Mouse (Mus musculus): ENCODE results near the gene Casp9.

The Casp9 gene

DNA sequence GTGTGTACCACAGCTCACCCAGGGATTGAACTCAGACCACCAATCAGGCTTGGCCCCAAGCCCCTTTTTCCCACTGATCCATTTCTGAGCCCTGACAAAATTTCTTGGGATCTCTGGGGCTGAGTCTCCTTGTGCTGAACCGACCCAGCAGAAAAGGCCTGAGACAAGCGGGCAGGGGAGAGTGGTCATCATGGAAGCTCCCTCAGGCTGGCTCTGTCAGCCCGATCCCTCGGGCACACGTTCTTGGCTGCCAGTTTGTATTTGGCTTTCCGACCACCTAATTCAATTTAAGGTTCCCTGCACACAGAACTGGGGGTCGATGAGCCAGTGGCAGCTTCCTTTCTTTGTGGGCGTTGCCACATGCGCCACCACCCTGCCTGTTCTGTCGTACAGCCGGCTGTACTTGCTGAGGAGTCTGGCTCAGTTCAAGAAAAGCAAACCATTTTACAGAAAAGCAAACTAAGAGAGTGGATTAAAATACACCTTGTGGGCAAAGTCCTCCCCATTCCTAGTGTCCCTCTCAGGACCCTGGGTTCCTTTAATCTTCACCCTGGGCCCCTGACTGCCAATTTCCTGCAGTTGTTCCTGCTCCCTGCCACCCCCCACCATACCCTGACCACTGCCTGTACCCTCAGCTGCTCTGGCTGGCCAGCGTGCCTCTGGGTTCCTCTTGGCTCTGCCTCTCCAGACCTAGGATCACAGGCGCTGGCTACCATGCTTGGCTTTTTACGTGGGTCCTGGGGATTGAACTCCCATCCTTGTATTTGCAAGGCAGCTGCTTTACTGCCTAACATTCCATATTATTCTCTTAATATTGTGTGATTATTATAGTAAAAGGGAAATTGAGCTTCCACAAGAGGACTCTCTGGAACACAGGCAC is 23.6 kb downstream of the Casp9 start:
- no peak for DNase-seq (ENCODE audit: low spot score in 2 of 2)

DNA sequence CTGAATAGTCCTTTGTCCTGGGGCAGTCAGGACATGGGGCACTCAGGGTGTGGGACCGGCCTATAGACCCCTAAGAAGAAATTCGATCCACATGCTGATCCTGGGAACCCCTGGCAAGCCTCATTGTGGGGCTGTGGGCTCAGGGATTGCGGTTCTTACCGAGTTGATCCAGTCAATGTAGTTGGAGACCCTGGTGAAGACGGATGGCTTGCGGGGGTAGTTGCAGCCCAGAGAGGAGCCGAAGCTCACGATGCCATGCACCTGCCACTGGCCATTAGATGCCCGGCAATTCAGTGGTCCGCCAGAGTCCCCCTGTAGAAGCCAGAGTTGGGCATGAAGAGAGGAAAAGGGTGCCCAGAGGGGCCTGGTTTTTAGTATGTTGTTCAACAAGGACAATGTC is 24.3 kb downstream of the Casp9 start:
- no peak for DNase-seq (ENCODE audit: low spot score in 2 of 2)

DNA sequence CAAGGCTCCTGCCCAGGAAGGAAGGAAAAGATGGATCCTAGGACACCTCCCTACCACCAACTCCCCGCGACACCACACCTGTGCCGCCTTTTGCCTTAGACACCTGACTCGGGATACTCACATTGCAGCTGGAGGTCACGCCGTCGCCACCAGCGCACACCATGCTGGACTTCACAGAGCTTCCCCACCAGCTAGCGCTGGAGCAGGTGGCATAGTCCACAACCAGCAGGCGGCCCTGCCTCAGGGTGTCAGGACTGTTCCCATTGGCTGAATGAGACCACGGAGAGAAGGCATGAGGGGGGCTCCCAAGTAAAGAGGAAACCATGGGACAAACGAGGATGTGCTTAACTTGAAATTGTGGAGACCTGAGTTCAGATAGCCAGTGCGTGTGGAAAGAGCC is 25.4 kb downstream of the Casp9 start:
- no peak for DNase-seq (ENCODE audit: low spot score in 2 of 2)

DNA sequence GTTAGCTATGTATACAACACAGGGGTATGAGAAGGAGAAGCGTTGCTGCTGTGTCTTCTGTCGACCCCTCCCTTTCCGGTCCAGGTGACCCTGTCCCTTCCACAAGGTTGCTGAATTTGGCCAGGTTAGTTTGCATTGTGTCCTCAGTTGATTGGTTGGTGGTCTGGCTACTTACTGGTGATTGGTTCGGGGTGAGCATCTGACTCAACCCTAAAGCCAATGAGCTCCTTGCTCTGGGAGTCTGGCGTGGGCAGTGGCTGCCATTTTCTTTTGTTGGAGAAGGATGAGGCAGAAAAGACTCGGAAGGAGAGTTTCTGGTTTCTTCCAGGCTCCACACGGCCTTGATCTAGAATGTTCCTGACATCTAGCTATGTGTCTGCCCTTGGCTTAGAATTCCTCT is 25.9 kb downstream of the Casp9 start:
- no peak for DNase-seq (ENCODE audit: low spot score in 2 of 2)

DNA sequence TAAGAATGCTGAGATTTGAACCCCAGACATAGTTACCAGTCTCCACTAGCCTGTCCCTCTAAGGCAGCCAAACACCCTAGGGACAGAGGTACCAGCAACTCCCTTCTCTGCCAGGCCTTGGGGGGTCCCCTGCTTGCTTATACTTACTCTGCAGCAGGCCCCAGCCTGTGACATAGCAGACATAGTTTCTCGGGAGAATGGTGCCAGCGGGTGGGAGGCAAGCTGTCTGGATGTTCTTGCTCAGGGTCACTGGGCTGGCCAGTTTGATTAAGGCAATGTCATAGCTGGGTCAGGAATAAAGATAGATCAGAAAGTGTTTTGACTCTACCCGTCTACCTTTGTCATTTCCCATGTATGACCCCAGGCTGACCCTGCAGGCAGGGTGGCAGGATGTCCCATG is 27.8 kb downstream of the Casp9 start:
- DNase-seq (ENCODE audit: low spot score in 2 of 2) = no peak

DNA sequence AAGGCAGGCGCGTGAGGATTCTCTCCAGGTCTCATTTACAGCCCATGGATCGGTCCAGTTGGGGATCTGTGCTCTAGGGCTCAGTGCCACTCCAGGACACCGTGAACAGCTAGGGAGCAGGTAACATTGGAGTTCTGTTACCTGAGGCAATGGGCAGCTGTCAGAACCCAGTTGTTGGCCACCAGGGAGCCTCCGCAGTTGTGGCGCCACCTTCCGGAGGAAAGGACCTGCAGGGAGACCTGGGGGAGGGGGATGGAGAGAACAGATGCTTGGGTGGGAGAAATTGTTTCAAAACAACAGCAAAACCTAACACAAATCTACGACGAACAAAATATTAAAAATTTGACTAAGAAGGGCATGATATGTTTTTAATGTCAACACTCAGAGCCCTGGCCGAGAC is 28.7 kb downstream of the Casp9 start:
- no peak for DNase-seq (ENCODE audit: low spot score in 2 of 2)

DNA sequence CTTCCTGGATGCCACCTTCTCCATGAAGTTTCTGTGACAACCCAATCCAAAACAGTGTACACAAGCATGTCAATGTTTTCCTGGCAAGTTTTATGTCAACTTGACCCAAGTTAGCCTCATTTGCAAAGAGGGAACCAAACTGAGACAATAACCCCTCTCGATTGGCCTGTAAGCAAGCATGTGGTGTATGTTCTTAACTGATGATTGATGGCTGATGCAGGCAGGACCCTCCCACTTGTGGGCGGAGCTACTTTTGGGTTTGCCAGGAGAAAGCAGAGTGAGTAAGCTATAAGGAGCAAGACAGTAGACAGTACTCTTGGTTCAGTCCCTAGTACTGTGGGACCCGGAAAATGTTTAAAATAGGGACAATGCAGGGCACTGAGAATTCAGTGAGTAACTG is 29.6 kb downstream of the Casp9 start:
- no peak for DNase-seq (ENCODE audit: low spot score in 2 of 2)

DNA sequence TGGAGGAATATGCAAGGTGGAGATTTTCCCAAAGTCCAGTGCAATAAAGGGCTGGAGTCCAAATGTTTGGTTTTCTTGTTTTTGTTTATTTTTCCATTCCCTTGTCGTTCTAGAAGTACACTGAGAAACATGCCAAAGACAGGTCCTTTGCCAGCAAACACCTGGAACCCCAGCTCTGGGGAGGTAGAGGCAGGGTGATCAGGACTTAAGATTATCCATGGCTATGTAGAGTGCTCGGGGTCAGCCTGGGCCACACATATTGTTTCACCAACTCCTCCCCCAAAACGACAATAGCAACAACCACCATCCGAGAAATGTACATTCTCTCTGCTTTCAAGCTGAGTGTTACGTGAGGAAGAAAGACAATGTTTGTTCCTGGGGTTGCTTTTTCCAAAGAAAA is 32.6 kb downstream of the Casp9 start, which contains the start of gene Cela2a:
TSS of gene Cela2a (minus strand) at position 101 of the 400 bp plus-strand sequence.
- DNase-seq (ENCODE audit: low spot score in 2 of 2) = no peak

DNA sequence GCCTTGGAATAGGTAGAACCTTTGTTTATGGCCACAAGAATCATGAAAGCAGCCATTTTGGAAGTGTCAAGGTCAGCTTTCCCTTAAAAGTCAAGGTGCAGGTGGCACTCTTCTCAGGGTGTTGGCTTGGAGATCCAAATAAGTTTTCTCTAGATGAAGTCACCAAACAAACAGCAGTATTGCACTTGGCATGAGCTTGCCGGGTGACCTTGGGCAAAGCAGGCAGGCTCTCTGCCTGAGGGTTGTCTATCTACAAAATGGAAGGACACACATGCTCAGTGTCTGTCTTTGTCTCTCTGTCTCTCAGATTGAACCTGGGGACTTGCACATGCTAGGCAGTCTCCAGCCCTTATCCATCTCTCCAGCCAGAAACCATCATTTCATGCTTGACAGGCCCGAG is 34.0 kb downstream of the Casp9 start:
- DNase-seq (ENCODE audit: low spot score in 2 of 2) = no peak

DNA sequence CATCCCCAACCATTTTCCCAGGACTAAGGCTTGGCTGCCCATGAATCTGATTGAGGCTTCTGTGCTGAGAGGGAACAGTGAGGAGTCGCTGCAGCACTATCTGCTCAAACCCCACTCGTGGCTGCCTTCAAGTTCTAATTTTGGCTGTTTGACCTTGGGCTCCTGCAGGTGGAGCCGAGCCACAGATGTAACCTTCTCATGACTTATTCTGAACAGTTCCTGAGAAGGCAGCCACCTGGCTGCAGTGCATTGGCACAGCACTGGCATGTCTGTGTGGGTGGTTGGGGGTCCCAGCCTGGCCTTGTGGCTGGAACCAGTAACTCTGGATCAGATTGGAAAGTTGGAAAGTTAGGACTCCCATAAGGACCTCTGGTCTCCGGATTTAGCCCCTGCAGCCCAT is 34.8 kb downstream of the Casp9 start:
- DNase-seq (ENCODE audit: low spot score in 2 of 2) = no peak

DNA sequence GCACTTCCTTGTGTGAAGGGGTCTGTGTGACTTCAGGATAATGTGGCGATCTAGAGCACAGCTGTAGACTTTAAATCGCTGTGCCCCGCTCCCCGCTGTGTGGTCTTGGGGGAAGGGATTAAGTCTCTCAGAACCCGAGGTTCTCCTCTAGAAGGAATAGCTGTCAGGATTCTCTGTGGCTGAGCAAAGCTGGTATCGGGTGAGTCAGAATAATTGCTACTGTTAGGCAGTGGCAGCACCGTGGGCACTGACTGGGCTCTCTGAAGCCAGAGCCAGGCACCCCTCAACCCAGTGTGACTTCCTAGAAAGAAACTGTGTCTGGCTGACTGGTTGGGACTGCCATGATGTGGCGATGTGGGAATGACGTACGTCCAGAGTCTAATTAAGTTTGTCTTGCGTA is 37.0 kb downstream of the Casp9 start:
- no peak for DNase-seq (ENCODE audit: low spot score in 2 of 2)

DNA sequence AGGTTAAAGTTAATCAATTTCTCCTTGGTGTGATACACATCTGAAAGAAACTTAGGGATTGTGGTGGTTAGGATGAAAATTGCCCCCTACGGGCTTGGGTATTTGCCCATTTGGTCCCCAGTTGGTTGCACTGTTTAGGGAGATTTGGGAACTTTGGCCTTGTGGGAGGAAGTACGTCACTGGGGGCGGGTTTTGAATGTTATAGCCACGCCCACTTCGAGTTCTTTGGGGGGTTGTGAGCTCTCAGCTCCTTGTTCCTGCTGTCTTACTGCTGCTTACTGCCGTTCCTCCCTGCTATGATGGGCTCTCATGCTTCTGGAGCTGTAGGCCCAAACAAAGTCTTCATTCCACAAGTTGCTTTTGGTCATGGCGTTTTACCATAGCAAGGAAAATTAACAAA is 37.9 kb downstream of the Casp9 start:
- no peak for DNase-seq (ENCODE audit: low spot score in 2 of 2)

DNA sequence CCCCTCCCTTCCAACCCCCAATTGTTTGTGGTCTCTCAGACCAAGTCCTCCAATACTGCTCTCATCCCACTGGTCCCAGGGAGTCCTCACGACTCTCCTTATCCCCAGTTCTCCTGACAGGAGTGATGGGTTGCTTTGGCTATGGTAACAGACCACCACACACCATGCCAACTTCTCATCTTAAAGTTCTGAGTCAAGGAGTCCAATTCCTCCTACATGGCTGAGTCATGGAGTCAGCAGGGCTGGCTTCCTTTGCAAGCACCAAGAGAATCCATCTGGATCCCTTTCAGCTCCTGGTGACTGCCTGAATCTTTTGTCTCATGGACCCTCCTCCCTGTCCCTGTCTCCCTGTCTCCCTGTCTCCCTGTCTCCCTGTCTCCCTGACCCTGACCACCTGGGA is 40.5 kb downstream of the Casp9 start:
- no peak for DNase-seq (ENCODE audit: low spot score in 2 of 2)

DNA sequence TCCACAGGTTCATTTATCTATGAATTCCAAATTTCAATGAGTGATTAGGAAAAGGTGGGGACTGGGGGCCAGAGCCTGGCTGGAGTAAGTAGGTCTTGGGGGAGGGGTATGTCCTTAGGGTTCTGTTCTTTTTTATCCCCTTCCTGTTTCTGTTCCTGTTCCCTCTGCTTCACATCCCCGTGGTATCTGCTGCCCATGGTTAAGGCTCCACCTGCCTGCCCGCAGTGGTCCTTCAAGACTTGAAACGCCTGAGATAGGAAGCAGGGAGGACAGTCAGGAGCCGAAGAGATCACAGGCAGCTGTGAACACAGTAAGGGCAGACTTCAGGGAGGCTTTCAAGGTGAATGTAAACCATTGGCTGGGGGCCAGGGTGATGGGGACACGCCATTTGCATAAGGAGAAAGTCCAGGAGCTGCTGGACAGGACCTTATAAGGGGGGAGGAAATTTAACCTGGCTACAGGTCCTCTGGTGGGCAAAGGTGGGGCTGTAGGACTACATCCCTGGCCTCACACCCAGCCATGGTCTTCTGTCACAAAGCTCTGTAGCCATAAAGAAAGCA is 41.2 kb downstream of the Casp9 start:
- DNase-seq (ENCODE audit: low spot score in 2 of 2) = no peak

DNA sequence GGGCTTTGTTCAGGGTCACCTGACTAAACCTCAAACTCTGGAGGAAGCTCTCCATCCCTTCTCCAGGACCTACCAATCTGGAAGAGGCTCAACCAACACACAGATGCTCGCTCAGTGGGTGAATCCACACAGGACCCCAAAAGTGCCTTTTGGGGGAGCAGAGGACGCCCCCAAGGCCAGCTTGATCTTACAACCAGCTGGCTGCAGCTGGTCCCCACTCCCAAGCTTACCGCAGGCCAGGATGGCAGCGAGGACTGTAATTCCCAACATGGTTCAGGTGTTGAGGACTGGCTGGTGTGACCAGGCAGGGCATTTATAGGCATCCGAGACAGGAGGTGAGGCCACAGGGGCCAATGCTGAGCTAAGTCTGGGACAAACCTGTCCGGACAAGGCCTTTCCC is 52.6 kb downstream of the Casp9 start, which contains the start of gene Ctrc:
TSS of gene Ctrc (minus strand) at position 361 of the 400 bp plus-strand sequence.
- DNase-seq (ENCODE audit: low spot score in 2 of 2) = no peak

DNA sequence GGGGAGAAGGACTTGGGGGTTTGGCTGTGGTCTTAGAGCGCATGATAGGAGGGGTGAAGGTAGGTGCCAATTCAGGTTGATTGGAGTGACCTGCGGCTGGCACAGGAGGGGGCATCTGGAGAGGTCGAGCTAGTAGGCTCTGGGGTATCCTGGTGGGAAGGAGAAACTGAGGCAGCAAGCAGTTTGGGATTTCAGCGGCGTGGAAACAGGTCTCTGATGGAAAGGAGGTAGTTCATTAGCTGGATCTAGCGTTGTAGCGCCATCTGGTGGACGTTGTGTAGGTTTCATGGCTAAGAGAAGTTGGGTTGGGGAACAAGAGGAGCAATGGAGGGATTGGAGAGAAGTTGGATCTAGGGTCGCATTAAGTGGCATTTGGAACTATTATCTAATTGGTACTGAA is 60.0 kb downstream of the Casp9 start:
- DNase-seq (ENCODE audit: low spot score in 2 of 2) = peak in 1 of 2 experiments; percentile 46

DNA sequence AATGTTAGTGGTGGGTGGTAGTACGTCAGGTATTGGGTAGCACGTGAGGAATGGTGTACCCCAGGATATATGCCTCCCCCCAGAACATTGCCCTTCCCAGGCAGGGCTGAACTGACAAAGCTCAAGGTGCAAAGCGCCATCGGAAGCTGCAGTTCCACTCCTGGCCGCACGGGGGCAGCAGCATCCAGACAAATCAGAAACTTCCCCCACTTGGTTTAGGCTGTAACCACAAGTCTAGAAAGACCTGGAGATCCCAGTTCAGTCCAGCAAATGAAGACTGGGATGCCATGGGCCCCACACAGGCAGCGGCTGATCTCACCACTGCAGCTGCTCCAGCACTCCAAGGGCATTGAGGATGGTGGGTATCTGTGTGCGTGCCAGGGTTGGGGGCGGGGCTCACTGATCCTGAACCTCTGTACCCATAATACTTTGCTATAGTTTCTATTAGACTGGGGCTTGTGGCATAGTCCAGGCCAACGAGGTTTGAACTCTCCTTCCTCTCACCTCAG is 64.1 kb downstream of the Casp9 start:
- peak; percentile 76 to 82 for DNase-seq (ENCODE audit: low spot score in 2 of 2)

DNA sequence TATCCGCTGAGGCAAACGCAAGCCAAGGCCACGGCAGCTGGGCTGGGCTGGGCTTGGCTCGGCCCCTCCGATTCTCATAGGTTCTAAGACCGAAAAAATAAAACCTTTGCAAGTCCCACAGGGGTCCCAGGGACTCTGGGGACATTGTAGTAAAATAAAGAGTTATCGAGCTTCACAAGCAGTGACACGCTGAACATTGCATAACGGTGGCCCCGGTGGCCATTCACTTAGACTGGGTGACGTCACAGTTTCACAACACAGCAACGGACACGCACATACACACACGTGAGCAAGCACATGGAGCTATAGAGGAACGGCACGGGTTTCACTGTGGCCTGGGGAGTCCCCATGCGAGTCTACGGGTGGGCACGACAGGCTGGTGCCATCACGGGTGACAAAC is 65.1 kb downstream of the Casp9 start:
- peak in 1 of 2 experiments; percentile 46 for DNase-seq (ENCODE audit: low spot score in 2 of 2)

DNA sequence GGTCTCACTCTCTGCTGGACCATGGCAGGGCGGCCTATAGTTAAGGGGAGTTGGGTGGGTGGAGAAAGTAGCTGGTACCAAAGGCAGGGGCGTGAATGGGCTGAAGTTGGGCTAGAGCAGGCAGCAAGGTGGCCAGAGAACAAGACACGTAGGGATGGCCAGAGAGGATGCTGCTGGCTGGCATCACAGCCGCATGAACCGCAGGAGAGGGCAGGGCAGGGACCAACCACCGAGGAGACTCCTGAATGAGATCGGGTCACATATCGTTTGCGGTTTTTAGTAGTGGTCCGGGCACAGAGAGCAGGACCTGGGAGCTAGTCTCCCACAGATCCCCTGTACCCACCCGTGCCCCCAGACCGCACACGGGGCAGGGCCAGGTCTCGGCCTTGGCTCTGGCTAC is 65.9 kb downstream of the Casp9 start:
- no peak for DNase-seq (ENCODE audit: low spot score in 2 of 2)

DNA sequence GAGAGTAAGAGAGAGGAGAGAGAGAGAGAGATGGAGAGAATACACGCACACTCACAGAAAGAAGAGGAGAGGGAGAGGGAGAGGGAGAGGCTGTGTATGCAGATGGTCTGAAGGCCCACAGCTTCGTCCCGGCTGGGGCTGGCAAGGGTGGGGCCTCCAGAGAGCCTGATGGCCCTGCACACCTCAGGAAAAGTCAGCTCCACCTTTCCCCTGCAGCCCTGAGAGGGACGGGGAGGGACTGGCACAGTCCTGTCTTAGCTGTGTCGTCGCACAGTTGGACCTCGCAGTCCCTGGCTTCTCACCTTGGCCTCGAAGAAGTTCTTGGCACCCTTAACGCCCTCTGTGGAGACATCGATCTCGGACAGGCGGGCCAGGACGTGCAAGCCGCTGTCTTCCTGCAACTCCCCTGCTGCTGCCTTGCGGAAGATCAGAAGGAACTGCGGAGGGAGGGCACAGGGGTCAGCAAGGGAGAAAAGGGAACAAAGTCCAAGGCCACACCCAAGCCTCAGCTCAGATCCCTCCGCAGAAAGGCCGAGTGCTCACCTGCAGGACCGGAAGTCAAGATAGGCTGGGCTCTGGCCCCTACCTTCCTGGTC is 66.9 kb downstream of the Casp9 start:
- no peak for DNase-seq (ENCODE audit: low spot score in 2 of 2)

DNA sequence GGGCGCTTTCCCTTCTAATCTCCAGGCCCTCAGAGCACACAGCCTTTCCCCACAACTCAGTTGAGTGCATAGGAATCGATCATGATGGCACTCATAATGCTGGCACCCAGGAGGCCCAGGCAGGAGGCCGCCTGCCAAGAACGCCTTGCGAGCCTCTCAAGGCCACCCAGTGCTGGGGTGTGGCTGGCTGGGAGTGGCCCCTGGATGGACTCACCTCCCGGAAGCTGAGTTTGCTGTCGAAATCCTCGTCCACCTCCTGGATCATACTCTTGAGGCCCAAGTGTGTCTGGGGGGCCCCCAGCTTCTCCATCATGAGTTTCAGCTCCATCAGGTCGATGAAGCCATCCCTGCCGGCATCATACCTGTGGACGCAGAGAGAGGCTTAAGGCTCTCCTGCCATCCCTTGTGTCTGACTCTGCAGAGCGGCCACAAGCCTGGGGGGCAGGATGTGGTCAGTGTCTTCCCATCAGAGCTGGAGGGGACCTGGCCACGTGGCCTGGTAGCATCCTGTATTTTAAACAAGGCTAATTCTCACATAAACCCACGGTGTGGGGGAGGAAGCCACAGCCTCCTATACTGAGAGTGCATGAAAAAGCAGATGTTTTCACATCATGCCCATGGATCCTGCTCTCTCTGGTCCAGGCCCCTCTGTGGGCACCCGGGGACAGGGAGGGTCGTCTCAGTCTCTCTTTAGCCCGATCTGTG is 68.3 kb downstream of the Casp9 start:
- no peak for DNase-seq (ENCODE audit: low spot score in 2 of 2)

DNA sequence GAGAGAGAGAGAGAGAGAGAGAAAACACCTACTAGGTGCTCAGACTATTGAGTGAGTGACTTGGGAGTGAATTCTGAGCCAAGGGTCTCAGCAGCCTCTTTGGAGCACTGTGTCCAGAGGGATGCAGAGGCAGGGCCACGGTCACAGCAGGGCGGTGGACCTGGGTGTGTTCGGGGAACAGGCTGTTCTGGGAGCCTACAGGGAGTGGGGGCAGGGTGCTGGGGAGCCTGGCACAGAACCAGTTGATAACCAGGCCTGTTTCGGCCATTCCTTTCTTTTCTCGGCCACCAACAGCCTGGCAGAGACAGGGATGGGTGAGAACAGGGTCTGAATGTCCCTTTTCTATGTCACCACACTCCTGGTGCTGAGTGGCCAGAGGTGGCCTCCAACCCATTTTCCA is 69.5 kb downstream of the Casp9 start:
- no peak for DNase-seq (ENCODE audit: low spot score in 2 of 2)

Measured in urinary bladder, postnatal 36 days (tissue).